Mouse (Mus musculus): ENCODE results near the gene Nebl.

GRCm38 (mm10) chr2:17711216-17711615 is 20.0 kb downstream of the Nebl start:
- TF ChIP-seq CTCF (IDR thresholded peaks at IDR 0.05; ENCODE audit: borderline replicate concordance, control insufficient read depth, extremely low read depth, insufficient read depth, low read length, poor library complexity) (no peak), POLR2A (IDR thresholded peaks at IDR 0.05; ENCODE audit: control insufficient read depth, extremely low read depth, insufficient read depth, low read length, poor library complexity) (no peak)
